Mouse (Mus musculus) small intestine, adult 2 months (tissue): ENCODE measurements around the gene Gna14. TPM values are rescaled to one million over a fixed set of nuclear protein-coding genes. Genes with fewer than 3 reads are reported as not detected.

Experiments
- H3K27ac ChIP-seq: fragments of 200-500 bp; 2 replicates; pipeline ENCODE4 v1.5.1; 2012; ENCODE audit warnings: low read depth, low read length, control low read depth, inconsistent platforms; ENCODE audit not compliant: insufficient read depth
- H3K27me3 ChIP-seq: fragments of 200-500 bp; 2 replicates; pipeline ENCODE4 v1.6.1; 2012; ENCODE audit warnings: mild to moderate bottlenecking, moderate library complexity, low read length, inconsistent platforms; ENCODE audit not compliant: control insufficient read depth, insufficient read depth
- H3K36me3 ChIP-seq: fragments of 200-500 bp; 2 replicates; pipeline ENCODE4 v1.6.1; 2012; ENCODE audit warnings: mild to moderate bottlenecking, low read length, control low read depth, inconsistent platforms; ENCODE audit not compliant: control insufficient read depth, insufficient read depth
- H3K4me1 ChIP-seq: fragments of 200-500 bp; 2 replicates; pipeline ENCODE4 v1.6.1; 2012; ENCODE audit warnings: low read length, inconsistent platforms, mixed read lengths; ENCODE audit not compliant: control insufficient read depth, insufficient read depth, insufficient read length
- H3K4me3 ChIP-seq: fragments of 200-500 bp; 2 replicates; pipeline ENCODE4 v1.5.1; 2012; ENCODE audit warnings: low read depth, mild to moderate bottlenecking, control low read depth, inconsistent platforms, low read length, moderate library complexity
- CTCF ChIP-seq: fragments of 200-500 bp; IDR thresholded peaks from 2 replicates; pipeline ENCODE4 v1.5.1; 2012; ENCODE audit warnings: low read depth, mild to moderate bottlenecking, control low read depth, inconsistent platforms, low read length, moderate library complexity, mixed read lengths; ENCODE audit not compliant: insufficient replicate concordance, insufficient read length; ENCODE audit errors: extremely low read depth
- POLR2A ChIP-seq: fragments of 200-500 bp; IDR thresholded peaks from 2 replicates; pipeline ENCODE4 v1.6.1; 2012; ENCODE audit warnings: low read depth, mild to moderate bottlenecking, control low read depth, inconsistent platforms, low read length, moderate library complexity
- WGBS: fragments of 180-500 bp; shearing (Covaris S2); methylation state at CpG from one replicate; pipeline ENCODE4 v1.1.7; 2018; 5-methylcytosine and 5-hydroxymethylcytosine counted together
- polyA plus RNA-seq: library from polyadenylated mRNA; depleted of rRNA; stranded (reverse); fragments of >200 nt; gene quantifications from 2 replicates; pipeline ENCODE4 v1.2.3, GENCODE M21; 2012

Gna14 gene
- polyA plus RNA-seq, 1 experiment, result 0.52 TPM

- Histone ChIP-seq H3K27me3 (peaks cover 15% of the 10 kb centered on the region), H3K4me1 (peaks cover 15% of the 10 kb centered on the region), H3K27ac (no peak overlapping the region; the same call in 1 of the 2 replicates), H3K36me3 (no peaks in the 10 kb centered on the region), H3K4me3 (no peak overlapping the region)
- TF ChIP-seq POLR2A, result no peak
- TF ChIP-seq CTCF, result no peak
- WGBS, result 73% methylated on average over 4 of the region's 4 CpGs
Observed at GRCm38 (mm10) chr19:16439278-16439677, 3.7 kb downstream of the Gna14 start.

- peaks cover 15% of the 10 kb centered on the region for H3K27me3 ChIP-seq
- WGBS, result 73% methylated on average over 13 of the region's 13 CpGs
- H3K27ac ChIP-seq, result no peak overlapping the region; the same call in 1 of the 2 replicates
- TF ChIP-seq CTCF, result no peak
- no peak for TF ChIP-seq POLR2A
- no peak overlapping the region for H3K4me3 ChIP-seq
- H3K36me3 ChIP-seq, result no peaks in the 10 kb centered on the region
- H3K4me1 ChIP-seq, result peaks cover 15% of the 10 kb centered on the region
Observed at GRCm38 (mm10) chr19:16439834-16440233, 4.3 kb downstream of the Gna14 start.

DNA sequence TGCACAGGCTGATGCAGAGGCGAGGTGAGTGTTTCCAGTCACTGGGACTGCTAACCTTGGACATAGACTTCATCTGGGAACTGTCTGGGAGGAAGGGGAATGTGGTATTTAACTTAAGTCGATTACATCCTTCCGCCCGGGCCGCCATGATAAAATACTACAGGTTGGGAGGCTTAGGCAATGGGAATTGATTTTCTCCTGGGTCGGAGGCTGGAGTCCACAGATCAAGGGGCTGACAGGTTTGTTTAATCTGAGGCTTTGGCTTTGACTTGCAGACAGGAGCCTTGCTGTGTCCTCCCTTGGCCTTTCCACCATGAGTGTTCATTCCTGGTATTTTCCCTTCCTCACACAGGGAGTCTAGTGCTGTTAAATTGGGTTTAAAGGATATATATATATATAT is 5.8 kb downstream of the Gna14 start:
- 80% methylated on average over 6 of the region's 6 CpGs for WGBS
- no peak overlapping the region for H3K27ac ChIP-seq

GRCm38 (mm10) chr19:16443335-16443734 is 7.8 kb downstream of the Gna14 start:
- Histone ChIP-seq H3K4me1 (no peaks in the 10 kb centered on the region), H3K36me3 (no peaks in the 10 kb centered on the region), H3K27me3 (no peaks in the 10 kb centered on the region), H3K27ac (no peak overlapping the region), H3K4me3 (no peak overlapping the region)
- WGBS, result 68% methylated on average over 5 of the region's 5 CpGs
- TF ChIP-seq POLR2A, result no peak
- TF ChIP-seq CTCF, result no peak

More for the DNA sequence above, 5.8 kb downstream of the Gna14 start:
- TF ChIP-seq CTCF, result no peak
- H3K4me3 ChIP-seq, result no peak overlapping the region
- no peaks in the 10 kb centered on the region for H3K36me3 ChIP-seq
- peaks cover 7% of the 10 kb centered on the region for H3K27me3 ChIP-seq
- peaks cover 4% of the 10 kb centered on the region for H3K4me1 ChIP-seq

GRCm38 (mm10) chr19:16446612-16447011 is 11.1 kb downstream of the Gna14 start:
- TF ChIP-seq POLR2A (no peak), CTCF (no peak)
- WGBS, result 92% methylated on average over 6 of the region's 6 CpGs
- Histone ChIP-seq H3K4me3 (no peak overlapping the region), H3K36me3 (no peaks in the 10 kb centered on the region), H3K4me1 (no peaks in the 10 kb centered on the region), H3K27ac (no peak overlapping the region), H3K27me3 (no peaks in the 10 kb centered on the region)

GRCm38 (mm10) chr19:16447832-16448621 is 12.5 kb downstream of the Gna14 start:
- no peaks in the 10 kb centered on the region for H3K27me3 ChIP-seq
- no peaks in the 10 kb centered on the region for H3K36me3 ChIP-seq
- no peak overlapping the region for H3K27ac ChIP-seq
- no peak overlapping the region for H3K4me3 ChIP-seq
- H3K4me1 ChIP-seq, result no peaks in the 10 kb centered on the region
- 55% methylated on average over 6 of the region's 6 CpGs for WGBS
- TF ChIP-seq POLR2A (no peak), CTCF (no peak)

DNA sequence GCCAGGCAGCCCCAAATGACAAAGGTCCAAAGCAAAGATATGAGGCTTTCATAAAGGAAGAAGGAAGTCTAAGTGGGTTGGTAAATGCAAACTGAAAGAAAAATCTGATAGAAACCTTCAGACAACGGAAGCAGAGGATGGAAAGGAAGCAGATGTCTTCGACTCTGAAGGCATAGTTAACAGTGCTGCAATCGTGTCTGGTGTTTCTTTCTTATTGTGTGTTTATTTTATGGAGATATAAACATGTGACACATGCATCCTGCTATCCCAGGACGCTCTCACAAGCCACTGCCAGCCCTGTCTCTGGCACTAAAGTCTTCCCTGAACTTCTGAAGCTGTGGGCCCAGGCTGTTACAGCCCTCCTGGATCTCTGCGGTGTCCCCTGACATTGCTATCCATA is 13.2 kb downstream of the Gna14 start:
- H3K27ac ChIP-seq, result no peak overlapping the region
- 50% methylated on average over 5 of the region's 5 CpGs for WGBS
- H3K27me3 ChIP-seq, result no peaks in the 10 kb centered on the region
- no peak overlapping the region for H3K4me3 ChIP-seq
- TF ChIP-seq CTCF (no peak), POLR2A (no peak)
- no peaks in the 10 kb centered on the region for H3K36me3 ChIP-seq
- H3K4me1 ChIP-seq, result no peaks in the 10 kb centered on the region

DNA sequence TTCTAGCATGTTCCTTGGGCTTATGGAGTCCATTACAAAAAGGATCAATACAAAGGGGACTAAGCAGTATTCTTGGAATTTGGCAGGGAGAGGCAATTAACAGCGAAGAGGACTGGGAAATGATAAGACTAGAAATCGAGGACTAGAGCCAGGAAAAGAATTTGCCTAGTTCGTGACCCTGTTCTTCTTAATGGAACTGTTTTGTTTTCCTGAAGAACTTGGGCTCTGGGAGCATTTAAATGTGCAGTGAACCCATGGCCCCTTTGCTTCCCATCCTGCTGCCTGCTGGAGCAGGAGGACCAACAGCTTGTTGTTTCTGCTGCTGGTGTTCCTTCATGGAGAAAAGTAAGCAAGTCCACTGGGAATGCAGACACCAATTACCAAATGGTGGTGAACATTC is 15.3 kb downstream of the Gna14 start:
- 26% methylated on average over 3 of the region's 3 CpGs for WGBS
- Histone ChIP-seq H3K27me3 (no peaks in the 10 kb centered on the region), H3K36me3 (no peaks in the 10 kb centered on the region), H3K4me3 (no peak overlapping the region), H3K27ac (no peak overlapping the region), H3K4me1 (no peaks in the 10 kb centered on the region)
- no peak for TF ChIP-seq CTCF
- no peak for TF ChIP-seq POLR2A
